Mouse (Mus musculus): ENCODE measurements around the gene Abracl. TPM values are rescaled to one million over a fixed set of nuclear protein-coding genes. Genes with fewer than 3 reads are reported as not detected.

The Abracl gene
- 10 to 100 TPM; 13.9 to 17.7 TPM for total RNA-seq (2021)
- long read RNA-seq, experiment 1, transcript Abracl-201 (3 exons, 846 nt) = major isoform, 11 of 12 reads
- long read RNA-seq, experiment 1, partial matches to known transcripts = 0 of 12 reads
- long read RNA-seq, experiment 1, other reads (novel, unspliced or antisense) = 0 of 12 reads
- long read RNA-seq, experiment 2, transcript Abracl-201 (3 exons, 846 nt) = major isoform, 7 of 8 reads
- long read RNA-seq, experiment 2, partial matches to known transcripts = 0 of 8 reads
- long read RNA-seq, experiment 2, other reads (novel, unspliced or antisense) = 0 of 8 reads

DNA sequence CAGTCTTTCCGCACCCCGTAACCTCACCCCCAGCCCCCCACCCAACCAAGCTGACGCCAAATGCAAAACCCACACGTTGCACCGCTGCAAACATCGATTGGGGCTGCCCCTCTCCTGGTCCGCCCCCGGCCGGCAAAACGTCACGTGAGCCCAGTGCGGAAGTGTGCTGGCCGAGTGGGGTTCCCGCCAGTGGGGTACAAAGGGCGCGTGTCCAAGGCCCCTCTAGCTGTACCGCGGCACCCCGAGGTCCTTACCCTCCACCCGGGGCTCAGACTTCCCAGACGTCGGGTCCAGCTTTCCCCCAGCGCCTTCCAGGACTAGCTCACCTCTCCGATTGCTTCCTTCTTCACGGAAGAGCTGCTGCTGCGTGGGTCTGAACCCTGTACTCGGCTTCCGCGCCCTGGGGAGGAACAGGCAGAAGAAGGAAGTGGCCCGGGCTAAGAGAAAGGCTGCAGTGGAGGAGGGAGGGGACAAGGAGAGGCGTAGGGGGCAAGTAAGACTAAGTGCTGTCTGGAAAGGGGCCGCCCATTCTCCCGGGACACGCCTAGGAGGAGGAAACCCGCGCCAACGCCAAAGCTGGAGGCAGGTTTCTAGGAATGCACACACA lies at the start of gene Abracl:
Gene Abracl (minus strand): TSS at position 548 of the 607 bp plus-strand sequence.
- intact Hi-C loops (cut with DNase I) = loop anchor here (5.0 kb wide), 1 partner anchor 76 kb away; the partner anchor contains the start of gene Heca

DNA sequence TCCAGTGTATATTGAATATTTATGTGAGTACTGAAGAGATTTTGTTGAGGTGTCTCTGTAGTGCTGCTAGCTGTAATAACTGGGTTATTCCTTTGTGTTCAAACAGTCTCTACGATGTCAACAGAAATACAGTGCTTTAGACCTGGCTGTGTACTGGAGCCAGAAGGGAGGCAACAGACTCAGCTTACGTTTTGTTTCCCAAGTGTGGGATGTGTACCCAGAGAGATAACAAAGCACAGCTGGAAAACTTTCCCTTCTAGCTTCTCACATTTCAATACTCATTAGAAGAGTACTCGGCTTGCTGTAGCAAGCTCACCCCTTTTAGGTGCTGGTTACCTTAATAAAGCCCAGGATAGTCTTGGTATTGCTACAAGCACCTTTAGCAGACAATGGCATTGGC lies 49.8 kb upstream of the Abracl start:
- intact Hi-C loops (cut with DNase I) = no loop called here
- no peak for DNase-seq (ENCODE audit: low spot score in 2 of 2)

More for the DNA sequence above, at the start of gene Abracl:
- DNase-seq (ENCODE audit: low spot score in 2 of 2) = peak; percentile 53 to 65

DNA sequence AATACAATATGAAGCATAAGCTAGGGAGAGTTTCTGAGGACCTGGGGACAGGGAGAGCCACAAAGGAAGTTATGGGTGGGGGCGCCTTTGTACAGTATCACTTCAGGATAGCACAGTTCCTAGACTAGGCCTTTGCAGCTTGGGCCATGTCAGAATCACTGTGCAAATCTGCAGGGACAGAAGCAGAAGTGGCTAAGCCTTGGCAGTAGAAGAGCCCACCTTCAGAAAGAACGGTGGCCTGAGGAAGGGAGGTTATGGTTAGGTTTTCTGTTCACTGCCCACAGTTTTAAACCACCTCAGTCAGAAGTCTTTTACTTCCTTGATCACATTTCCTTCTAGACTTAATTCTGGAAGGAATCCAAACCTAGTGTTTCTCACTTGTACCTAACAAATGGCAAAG lies 47.5 kb upstream of the Abracl start:
- no peak for DNase-seq (ENCODE audit: low spot score in 2 of 2)
- intact Hi-C loops (cut with DNase I) = no loop called here

DNA sequence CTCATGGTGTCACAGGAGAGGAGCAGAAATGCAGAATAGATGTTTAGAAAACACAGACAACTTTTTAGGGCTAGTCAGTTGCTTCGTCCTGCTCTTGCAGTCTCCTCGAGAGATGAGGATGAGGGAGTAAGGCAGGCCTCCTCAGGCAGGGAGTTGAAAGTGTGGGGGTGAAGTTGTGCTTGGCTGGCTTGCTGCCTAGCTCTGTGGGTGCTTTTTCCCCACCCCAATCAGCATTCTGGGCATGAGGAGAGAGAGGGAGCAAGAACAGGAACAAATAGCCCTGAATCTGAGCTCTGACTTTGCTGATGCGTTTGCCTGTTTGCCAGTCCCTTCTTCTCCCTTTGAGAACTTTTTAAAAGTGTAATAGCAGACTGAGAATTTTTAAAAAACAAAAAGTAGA lies 47.1 kb upstream of the Abracl start:
- intact Hi-C loops (cut with DNase I) = no loop called here
- peak; percentile 40 to 63 for DNase-seq (ENCODE audit: low spot score in 2 of 2)

DNA sequence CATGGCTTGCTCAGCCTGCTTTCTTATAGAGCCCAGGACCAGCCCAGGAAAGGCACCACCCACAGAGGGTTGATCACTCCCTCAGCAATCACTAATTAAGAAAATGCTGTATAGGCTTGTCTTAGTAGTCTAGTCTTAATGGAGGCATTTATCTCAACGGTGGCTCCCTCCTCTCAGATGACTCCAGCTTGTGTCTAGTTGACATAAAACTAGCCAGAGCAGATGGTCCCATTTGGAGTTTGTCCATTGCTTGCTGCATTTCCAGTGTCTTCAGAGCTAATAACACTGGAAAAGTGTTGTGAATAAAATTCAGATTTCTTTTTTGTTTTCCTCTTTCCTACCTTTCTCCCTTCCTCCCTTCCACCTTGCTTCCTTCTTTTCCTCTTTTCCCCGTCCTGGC lies 46.5 kb upstream of the Abracl start:
- no peak for DNase-seq (ENCODE audit: low spot score in 2 of 2)
- intact Hi-C loops (cut with DNase I) = no loop called here

DNA sequence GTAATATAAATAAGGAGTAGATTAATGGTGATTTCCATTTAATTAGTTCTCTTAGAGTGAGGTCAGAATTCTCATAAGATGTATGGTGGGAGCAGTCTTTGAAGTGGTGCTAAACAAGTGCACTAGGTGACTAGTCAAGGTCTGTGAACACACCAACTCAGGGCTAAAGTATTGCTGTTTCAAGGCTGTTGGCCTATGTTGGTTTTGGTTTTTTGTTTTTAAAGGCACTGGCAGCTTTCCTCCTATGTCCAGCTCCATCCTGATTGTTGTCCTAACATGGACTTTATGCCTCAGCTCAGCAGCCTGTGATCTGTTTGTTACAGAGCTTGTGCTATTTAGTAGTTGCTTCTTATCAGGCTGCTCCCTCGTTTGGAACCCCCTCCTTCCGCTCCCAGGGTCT lies 45.8 kb upstream of the Abracl start:
- no peak for DNase-seq (ENCODE audit: low spot score in 2 of 2)
- intact Hi-C loops (cut with DNase I) = no loop called here

DNA sequence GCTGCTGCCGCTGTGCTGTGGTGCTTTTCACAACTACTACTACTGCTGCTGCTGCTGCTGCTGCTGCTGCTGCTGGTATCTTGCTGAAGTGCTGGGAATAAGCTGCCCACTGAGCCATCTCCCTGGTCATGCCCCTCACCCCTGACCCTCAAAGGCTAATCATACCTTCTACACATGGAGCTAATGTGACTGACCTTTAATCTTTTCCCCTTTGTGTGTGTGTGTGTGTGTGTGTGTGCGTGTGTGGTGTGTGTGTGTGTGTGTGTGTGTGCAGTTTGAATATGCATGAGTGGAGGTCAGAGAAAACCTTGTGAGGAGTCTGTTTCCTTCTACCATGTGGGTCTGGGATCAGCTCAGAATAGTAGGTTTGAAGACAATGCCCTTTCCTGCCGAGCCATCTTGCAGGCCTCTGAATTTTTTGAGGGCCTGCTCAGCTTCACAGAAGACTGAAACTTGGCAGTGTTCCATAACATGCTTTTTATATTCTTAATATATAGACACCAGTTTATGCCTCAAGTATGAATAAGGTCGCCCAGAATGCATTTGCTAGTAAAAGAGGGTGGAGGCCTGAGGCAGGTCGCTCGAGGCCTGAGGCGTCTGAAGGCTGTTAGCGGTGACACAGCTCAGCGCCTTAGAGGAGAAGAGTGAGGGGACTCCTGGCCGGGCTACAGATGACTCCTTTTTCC lies 44.8 kb upstream of the Abracl start:
- intact Hi-C loops (cut with DNase I) = no loop called here
- no peak for DNase-seq (ENCODE audit: low spot score in 2 of 2)

DNA sequence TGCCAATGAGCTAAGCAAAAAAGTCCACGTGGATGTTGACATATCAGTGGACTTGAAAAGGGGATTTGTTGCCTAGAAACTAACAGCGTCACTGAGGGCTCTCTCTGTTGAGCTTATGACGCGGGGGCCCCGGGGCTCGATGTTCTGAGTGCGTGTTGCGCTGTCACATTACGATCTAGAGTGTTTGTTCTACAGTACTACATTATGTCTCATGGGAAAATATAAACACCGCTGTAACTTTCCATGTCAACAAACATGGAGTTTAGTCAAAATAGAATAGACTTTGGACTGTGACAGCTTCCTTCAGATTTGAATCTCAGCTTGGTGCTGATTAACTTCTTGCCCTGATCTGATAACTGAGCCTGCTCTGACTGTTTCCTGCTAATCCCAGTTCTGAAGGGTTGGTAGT lies 42.9 kb upstream of the Abracl start:
- intact Hi-C loops (cut with DNase I) = no loop called here
- no peak for DNase-seq (ENCODE audit: low spot score in 2 of 2)

DNA sequence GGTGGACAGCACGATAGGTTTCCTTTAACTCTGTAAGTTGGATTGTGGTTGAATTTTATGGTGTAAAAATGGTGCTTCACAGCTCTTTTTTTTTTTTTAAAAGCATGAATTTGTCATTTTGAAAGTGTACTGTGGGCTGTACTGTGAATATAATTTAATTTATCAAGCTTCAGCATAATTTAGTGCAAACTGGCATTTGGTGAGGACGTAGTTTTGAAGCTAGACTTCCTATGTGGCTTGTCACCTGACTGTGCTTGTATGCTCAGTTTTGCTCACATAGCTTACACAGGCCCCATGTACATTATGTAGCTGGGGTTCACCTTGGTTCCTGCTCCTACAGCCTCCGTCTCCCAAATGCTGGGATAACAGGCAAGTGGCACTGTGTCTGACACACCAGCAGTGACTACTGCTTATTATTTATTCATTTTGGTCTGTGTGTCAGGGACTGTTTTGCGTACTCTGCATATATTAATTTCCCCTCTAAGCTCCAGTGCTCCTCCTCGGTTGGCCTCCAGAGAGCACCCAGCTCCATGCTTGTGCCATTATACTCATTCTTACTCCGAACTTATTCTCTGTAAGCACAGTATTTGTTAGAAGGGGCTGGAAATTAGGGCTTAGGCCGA lies 41.6 kb upstream of the Abracl start:
- DNase-seq (ENCODE audit: low spot score in 2 of 2) = no peak
- intact Hi-C loops (cut with DNase I) = no loop called here

DNA sequence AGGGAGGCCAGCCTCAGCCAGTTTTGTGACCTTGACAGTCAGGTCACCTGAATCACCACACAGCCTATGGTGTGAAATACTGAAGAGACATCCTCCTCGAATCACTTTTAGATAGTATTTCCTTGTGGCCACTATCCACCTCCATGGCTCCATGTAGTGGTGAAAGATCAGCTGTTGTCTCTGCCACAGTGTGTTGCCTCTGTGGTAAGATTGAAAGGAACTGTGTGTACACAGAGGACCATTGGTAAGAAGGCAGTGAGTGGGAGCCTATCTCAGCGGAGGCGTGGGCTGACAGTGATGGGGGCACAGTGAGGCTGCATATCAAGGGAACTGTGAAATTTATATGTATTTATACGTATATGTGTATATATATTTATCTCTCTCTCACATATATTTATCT lies 38.4 kb upstream of the Abracl start:
- no peak for DNase-seq (ENCODE audit: low spot score in 2 of 2)
- intact Hi-C loops (cut with DNase I) = no loop called here

DNA sequence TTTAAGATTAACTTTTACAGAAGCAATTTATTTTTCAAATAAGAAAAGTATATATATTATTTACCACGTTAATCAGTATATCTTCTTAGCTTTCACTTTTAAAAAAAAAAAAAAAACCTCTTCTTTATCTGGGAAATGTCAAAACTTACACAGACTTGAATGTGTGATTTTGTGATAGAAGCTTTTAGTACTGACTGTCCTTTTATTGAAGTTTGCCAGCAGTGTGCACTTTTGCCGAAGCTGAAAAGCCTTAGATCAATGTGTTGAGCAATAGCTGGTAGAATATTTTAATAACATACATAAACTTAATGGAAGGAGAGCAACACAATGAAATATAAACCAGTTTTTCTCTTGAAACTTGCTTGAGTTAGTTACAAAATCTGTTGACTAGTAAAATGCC lies 37.7 kb upstream of the Abracl start:
- DNase-seq (ENCODE audit: low spot score in 2 of 2) = no peak
- intact Hi-C loops (cut with DNase I) = no loop called here

DNA sequence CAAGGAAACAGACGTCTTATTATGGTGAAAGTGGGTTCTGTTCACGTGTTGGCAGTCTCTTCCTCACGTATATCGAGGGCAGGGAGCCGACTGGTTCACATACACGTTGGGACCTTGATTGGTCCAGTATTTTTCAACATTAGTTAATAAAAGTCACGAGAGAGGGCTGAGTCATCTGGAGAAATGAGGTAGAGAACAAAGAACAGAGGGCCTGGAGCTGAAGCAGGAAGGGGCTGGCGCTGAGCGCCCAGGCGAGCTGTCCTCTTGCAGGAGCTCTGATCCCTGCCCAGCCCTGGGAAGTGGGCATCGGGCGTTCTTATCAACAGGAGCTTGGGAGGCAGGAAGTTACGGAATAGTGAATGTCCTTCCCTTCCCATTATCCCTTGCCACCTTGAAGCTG lies 36.7 kb upstream of the Abracl start:
- intact Hi-C loops (cut with DNase I) = loop anchor here (5.0 to 10.0 kb wide), 2 partner anchors 42 to 325 kb away; no protein-coding TSS in a partner anchor
- DNase-seq (ENCODE audit: low spot score in 2 of 2) = no peak

DNA sequence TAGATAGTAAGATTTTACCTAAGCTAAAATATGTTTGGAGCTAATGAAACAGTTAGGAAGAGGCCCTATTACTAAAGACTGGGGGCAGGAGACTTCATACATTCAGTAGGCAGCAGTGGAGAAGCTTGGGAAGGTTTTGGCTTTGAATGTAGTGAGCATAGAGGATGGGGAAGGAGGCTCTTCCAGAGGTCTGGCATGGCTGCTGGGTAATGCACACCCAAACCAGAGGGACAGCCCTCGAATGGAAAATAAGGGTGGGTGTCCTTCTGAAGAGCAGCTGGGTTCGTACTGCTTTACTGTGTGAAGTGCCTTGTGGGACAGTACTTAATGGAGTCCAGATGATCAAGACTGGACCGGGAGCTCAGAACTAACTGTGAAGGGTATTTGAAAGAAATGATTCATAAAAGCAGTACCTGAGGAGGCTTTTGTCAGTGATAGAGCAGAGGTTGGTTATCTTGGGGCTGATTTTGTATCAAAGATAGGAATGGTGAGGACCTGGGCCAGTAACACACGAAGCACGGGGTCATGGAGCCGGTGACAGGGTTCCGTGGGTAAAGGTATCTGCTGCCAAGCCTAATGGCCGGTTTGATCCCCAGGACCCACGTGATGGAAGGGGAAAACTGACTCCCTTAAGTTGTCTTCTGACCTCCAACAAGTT lies 35.7 kb upstream of the Abracl start:
- no peak for DNase-seq (ENCODE audit: low spot score in 2 of 2)
- intact Hi-C loops (cut with DNase I) = loop anchor here (5.0 to 10.0 kb wide), 2 partner anchors 43 to 324 kb away; no protein-coding TSS in a partner anchor

DNA sequence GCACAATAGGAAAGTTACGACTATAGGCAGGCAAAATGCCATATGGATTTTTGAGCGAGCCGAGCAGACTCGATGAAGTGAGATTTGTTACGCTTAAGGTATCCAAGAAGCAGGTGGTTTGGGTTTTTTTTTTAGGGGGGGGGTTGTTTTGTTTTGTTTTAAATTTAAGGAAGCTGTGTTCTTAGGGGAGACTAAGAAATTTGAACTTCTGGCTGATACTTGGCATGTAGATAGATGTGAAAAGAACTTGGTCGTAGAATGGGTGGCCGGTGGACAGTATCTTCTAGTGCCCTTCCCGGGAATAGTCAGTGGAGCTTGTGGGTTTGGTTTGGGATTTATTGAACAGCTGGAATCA lies 33.3 kb upstream of the Abracl start:
- peak in 1 of 2 experiments; percentile 15 for DNase-seq (ENCODE audit: low spot score in 2 of 2)
- intact Hi-C loops (cut with DNase I) = loop anchor here (5.0 to 10.0 kb wide), 2 partner anchors 46 to 322 kb away; no protein-coding TSS in a partner anchor

DNA sequence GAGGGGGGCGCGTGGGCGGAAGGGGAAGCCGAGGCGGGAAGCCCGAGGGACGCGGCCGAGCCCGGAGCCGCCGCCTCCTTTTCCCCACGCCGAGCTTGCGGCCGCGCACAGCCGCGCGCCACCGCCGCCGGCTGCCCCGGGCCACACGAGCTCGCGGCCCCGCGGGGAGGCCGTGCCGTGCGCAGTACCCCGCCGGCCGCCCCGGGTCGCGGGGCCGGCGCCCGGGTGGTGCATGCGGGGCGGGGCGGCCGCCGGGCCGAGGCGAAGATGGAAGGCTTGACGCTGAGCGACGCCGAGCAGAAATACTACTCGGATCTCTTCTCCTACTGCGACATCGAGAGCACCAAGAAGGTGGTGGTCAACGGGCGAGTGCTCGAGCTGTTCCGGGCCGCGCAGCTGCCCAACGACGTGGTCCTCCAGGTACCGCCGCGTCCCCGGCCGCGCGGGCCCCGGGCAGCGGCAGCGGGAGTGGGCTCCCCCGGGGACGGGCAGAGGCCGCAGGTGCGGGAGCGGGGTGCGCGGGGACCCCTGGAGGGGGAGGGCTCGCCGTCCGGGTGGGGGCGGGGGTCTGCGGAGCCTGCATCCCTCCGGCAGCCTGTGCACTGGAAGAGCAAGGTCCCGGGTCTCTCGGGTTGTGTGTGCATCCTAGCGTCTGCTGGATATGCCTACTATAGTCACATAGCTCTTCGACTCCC lies 32.8 kb upstream of the Abracl start, which contains the start of gene Reps1:
Gene Reps1 (plus strand): TSS at position 166 of the 695 bp plus-strand sequence.
- intact Hi-C loops (cut with DNase I) = loop anchor here (2.0 to 10.0 kb wide), 3 partner anchors 46 to 321 kb away; no protein-coding TSS in a partner anchor

DNA sequence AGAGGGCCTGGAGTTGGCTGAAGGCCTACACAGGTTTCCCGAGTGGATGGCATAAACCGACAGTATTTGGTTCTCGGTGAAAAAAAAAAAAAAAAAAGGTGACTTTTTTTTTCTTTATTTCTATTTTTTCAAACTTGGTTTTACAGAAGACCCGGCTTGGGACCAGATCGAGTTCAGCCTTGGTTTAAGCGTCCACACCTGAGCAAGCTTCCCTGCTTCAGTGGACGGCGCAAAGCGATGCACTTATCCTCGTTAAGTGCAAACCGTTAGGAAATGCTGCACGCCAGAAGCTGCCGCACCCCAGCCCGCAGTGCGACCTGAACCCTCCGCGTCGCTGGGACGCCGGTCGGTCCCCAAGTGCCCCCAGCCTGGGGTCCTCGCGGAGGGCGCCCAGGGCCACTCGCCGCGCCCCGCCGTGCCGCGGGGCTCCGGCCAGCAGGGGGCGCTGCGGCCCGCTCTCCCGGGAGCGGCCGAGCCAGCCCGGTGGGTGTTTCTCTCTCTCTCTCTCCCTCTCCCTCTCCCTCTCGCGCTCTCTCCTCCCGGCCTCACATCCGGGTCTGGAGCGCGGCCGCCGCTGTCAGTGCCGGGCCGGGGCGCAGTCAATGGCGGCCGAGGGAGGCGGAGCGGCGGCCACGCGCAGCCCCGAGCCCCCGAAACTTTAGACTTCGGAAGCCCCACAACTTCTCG lies 32.1 kb upstream of the Abracl start:
- intact Hi-C loops (cut with DNase I) = loop anchor here (2.0 to 10.0 kb wide), 3 partner anchors 47 to 320 kb away; no protein-coding TSS in a partner anchor
- DNase-seq (ENCODE audit: low spot score in 2 of 2) = peak; percentile 83

More for the DNA sequence above, 32.8 kb upstream of the Abracl start, which contains the start of gene Reps1:
- peak; percentile 10 to 29 for DNase-seq (ENCODE audit: low spot score in 2 of 2)

DNA sequence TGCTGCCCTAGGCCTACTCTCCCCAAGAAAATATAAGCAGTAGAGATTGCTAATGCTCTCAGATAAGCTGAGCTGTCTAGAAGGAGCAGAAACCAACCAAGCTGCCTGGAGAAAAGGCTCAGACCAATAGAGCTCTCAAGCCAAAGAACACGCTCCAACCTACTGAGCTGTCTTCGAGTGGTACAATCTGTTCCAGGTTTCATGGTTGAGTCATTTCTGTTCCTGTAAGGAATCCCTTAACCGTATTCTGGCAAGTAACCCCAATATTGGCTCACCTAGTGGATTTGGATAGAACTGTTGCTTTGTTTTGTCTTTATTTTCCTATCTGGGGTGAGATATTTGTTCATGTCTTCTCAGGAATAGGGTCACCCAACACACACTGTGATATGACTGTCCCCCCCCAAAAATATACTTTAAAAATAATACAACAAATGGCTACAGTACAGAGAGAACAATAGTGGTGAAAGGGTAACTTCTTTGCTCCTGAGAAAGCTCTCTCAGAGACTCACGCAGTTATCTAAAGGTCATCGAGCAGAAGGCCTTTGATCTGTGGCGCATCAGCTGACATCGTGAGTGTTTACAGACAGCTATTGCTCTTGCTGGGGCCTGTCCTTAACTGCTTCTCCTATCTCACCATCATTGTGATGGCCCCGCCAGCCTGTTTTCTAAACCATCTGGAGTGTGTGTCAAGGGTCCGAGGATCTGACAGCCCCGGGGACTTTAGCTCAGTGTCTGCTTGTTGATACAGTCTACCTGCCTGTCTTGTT lies 24.5 kb upstream of the Abracl start:
- intact Hi-C loops (cut with DNase I) = no loop called here
- DNase-seq (ENCODE audit: low spot score in 2 of 2) = no peak

Data from left cerebral cortex, postnatal 14 days (tissue).